21 mouse cellular contexts compared by ENCODE assay signal in the genomic region with DNA sequence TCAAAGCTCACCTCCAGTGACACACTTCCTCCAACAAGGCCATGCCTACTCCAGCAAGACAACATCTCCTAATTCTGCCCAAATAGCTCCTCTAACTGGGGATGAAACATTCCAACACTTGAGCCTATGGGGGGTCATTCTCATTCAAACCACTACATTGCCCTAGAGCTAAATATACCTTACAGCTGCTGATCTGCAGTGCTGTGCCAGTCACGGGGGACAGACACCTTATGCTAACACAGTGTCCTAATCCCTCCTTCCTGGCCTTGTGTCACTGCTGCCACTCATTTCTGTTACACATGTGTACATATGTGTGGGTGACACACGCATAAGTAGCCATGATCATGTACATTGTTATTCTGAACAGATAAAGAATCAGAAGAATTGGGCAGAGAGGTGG.
DNase-seq lines count a peak whose midpoint lies in the region; ATAC-seq and TF ChIP-seq lines count a peak whose summit lies in the region.
"Had no signal": no experiment of that assay in that cellular context is flagged by ENCODE, and none has a peak within 500 bp of the region (broad histone marks: within the 10 kb centered on the region; RNA-seq: fewer than 3 reads in every experiment).

No protein-coding gene starts in this region.

- H3K9ac ChIP-seq in heart, embryonic 16.5 days (ENCODE audit: low read length): 0 out of 2 replicates have a peak overlapping the region, but pooled peaks have one; percentile 8
- H3K9ac ChIP-seq: embryonic facial prominence, embryonic 13.5 days; embryonic facial prominence, embryonic 15.5 days; forebrain, embryonic 13.5 days; forebrain, embryonic 15.5 days; forebrain, postnatal 0 days had no signal

- 60% methylated on average over 2 of the region's 2 CpGs for WGBS in heart, embryonic 16.5 days

- DNase-seq in heart, postnatal 4 days: no peak
- DNase-seq in layer of hippocampus, adult 2 months (ENCODE audit: low spot score in 2 of 2): no peak
- no peak for DNase-seq in layer of hippocampus, postnatal 36 days
- DNase-seq: adrenal gland, adult 2 months; adrenal gland, postnatal 10 days; adrenal gland, postnatal 25 days; cerebellum, adult 11 months; cerebellum, adult 18-20 months; cerebellum, adult 8-10 months; cerebellum, adult 9-11 months; cerebellum, postnatal 14 days; cerebellum, postnatal 36 days; embryo, embryonic 11 days; forebrain, postnatal 0 days had no signal

- H3K9me3 ChIP-seq in heart, embryonic 16.5 days (replicated peaks; ENCODE audit: control insufficient read depth, low read length): no peaks in the 10 kb centered on the region
- H3K9me3 ChIP-seq: embryonic facial prominence, embryonic 13.5 days; embryonic facial prominence, embryonic 15.5 days; forebrain, embryonic 13.5 days; forebrain, embryonic 15.5 days had no signal

- H3K4me2 ChIP-seq in heart, embryonic 16.5 days (ENCODE audit: low read depth, low read length): no peak overlapping the region
- H3K4me2 ChIP-seq: embryonic facial prominence, embryonic 13.5 days; embryonic facial prominence, embryonic 15.5 days; forebrain, embryonic 13.5 days; forebrain, embryonic 15.5 days had no signal

- no peaks in the 10 kb centered on the region for H3K27me3 ChIP-seq in heart, embryonic 16.5 days (ENCODE audit: control insufficient read depth, insufficient read depth, low read length)
- H3K27me3 ChIP-seq: embryonic facial prominence, embryonic 13.5 days; embryonic facial prominence, embryonic 15.5 days; forebrain, embryonic 13.5 days; forebrain, embryonic 15.5 days had no signal

- H3K36me3 ChIP-seq in heart, embryonic 16.5 days (ENCODE audit: control insufficient read depth, insufficient read depth): no peaks in the 10 kb centered on the region
- H3K36me3 ChIP-seq: embryonic facial prominence, embryonic 13.5 days; embryonic facial prominence, embryonic 15.5 days; forebrain, embryonic 15.5 days had no signal

- H3K4me3 ChIP-seq in heart, embryonic 16.5 days (ENCODE audit: low read length): no peak overlapping the region
- H3K4me3 ChIP-seq in layer of hippocampus, adult 2 months: no peak overlapping the region
- H3K4me3 ChIP-seq: embryonic facial prominence, embryonic 13.5 days; embryonic facial prominence, embryonic 15.5 days; erythroblast, embryonic 14.5 days; forebrain, embryonic 13.5 days; forebrain, embryonic 15.5 days had no signal

- no peak for ATAC-seq in heart, embryonic 16.5 days (replicated peaks; ENCODE audit: extremely low read depth, insufficient read depth, low FRiP score)
- no peak for ATAC-seq in erythroid progenitor cell, adult 5-6 weeks (replicated peaks; ENCODE audit: low FRiP score, poor library complexity, severe bottlenecking)
- ATAC-seq: forebrain, embryonic 13.5 days; forebrain, embryonic 15.5 days; forebrain, postnatal 0 days had no signal

- TF ChIP-seq CTCF in layer of hippocampus, adult 2 months (conservative IDR thresholded peaks at IDR 0.05): no peak

- H3K27ac ChIP-seq in heart, embryonic 16.5 days (ENCODE audit: low read length): no peak overlapping the region
- H3K27ac ChIP-seq in layer of hippocampus, adult 2 months: peak overlapping the region; percentile 65; the same call in 1 of the 2 replicates
- H3K27ac ChIP-seq: embryonic facial prominence, embryonic 13.5 days; embryonic facial prominence, embryonic 15.5 days; forebrain, embryonic 13.5 days; forebrain, embryonic 15.5 days had no signal

- peaks cover 8% of the 10 kb centered on the region for H3K4me1 ChIP-seq in heart, embryonic 16.5 days (ENCODE audit: control insufficient read depth, insufficient read depth, low read length)
- H3K4me1 ChIP-seq: forebrain, embryonic 13.5 days; forebrain, embryonic 15.5 days had no signal
